Mouse (Mus musculus): Measurements from ENCODE around the gene Tmem51. TPM values are rescaled to one million over a fixed set of nuclear protein-coding genes. Genes with fewer than 3 reads are reported as not detected.

The Tmem51 gene
- polyA plus RNA-seq, 1 experiment from 2014 or later: 18.6 TPM

DNA sequence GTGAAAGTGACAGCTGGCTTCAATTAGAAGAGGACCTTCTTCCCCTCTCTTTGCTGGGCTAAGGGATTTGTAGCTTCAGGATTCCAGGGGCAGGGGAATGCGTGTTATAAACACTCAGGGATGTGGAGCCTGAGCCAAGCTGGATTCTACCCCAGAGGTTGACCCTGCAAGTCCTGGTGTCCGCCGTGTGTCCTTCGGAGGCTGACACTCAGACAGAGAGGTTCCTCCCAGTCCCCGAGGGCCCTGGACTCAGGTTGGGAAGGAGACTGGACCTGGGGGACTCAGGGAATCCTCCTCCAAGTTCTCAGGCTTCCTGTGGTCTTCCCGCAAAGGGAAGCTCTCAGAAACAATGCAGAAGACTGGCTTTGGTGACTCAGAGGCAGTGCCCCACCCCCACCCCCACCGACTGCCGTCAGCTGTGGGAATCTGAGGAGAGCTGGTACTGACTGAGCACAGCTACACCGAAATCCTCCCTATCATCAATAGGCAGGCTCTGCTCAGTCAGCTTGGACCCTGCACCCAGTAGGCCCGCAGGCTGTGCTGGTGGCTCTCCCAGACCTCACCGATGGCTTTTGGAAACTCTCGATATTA is 19.1 kb upstream of the Tmem51 start:
- Histone ChIP-seq H3K9ac (ENCODE audit: low read depth, low read length) (no peak overlapping the region), H3K4me2 (ENCODE audit: low read depth, low read length) (no peak overlapping the region), H3K9me3 (replicated peaks; ENCODE audit: control insufficient read depth, low read length) (no peaks in the 10 kb centered on the region), H3K27ac (ENCODE audit: low read length) (no peak overlapping the region), H3K36me3 (ENCODE audit: control insufficient read depth, insufficient read depth) (no peaks in the 10 kb centered on the region), H3K4me3 (ENCODE audit: low read depth, low read length) (no peak overlapping the region), H3K27me3 (ENCODE audit: control insufficient read depth, insufficient read depth, low read depth, low read length) (no peaks in the 10 kb centered on the region), H3K4me1 (ENCODE audit: control insufficient read depth, low read depth, low read length) (no peaks in the 10 kb centered on the region; the same call in 1 of the 2 replicates)
- ATAC-seq (ENCODE audit: low read depth): no peak
- 24% methylated on average over 12 of the region's 12 CpGs for WGBS (ENCODE audit: insufficient replicate concordance)

- 9% methylated on average over 8 of the region's 8 CpGs for WGBS (ENCODE audit: insufficient replicate concordance)
- no peak overlapping the region for H3K27ac ChIP-seq (ENCODE audit: low read length)
- H3K9ac ChIP-seq (ENCODE audit: low read depth, low read length): no peak overlapping the region
- peak overlapping the region; percentile 36; the same call in 1 of the 2 replicates for H3K4me2 ChIP-seq (ENCODE audit: low read depth, low read length)
- 0 out of 2 replicates have a peak, but pooled peaks have one; percentile 23 for ATAC-seq (ENCODE audit: low read depth)
- H3K9me3 ChIP-seq (replicated peaks; ENCODE audit: control insufficient read depth, low read length): no peaks in the 10 kb centered on the region
- peaks cover 4% of the 10 kb centered on the region; the same call in 1 of the 2 replicates for H3K4me1 ChIP-seq (ENCODE audit: control insufficient read depth, low read depth, low read length)
- H3K36me3 ChIP-seq (ENCODE audit: control insufficient read depth, insufficient read depth): no peaks in the 10 kb centered on the region
- H3K4me3 ChIP-seq (ENCODE audit: low read depth, low read length): no peak overlapping the region
- H3K27me3 ChIP-seq (ENCODE audit: control insufficient read depth, insufficient read depth, low read depth, low read length): no peaks in the 10 kb centered on the region
Measured at GRCm38 (mm10) chr4:142098303-142098702, 14.2 kb upstream of the Tmem51 start.

DNA sequence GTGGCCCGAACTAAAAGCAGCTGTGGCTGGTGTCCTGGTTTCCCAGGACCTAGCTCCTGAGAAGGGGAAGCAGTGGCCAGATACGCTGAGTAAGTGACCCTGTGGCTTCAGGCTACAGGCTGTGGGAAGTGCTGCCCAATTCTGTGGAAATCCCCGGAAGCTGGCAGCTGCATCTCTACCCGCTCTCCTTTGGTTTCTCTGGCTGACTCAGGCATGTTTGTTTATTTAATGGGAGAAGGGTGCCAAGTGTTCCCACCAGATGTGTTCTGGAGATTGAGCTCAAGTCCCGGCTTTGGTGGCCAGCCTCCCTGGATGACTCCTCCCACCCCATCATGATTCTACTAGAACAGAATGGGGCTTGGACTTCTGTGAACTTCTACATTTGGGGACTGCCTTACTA is 13.8 kb upstream of the Tmem51 start:
- Histone ChIP-seq H3K9me3 (replicated peaks; ENCODE audit: control insufficient read depth, low read length) (no peaks in the 10 kb centered on the region), H3K27me3 (ENCODE audit: control insufficient read depth, insufficient read depth, low read depth, low read length) (no peaks in the 10 kb centered on the region), H3K4me1 (ENCODE audit: control insufficient read depth, low read depth, low read length) (peaks cover 4% of the 10 kb centered on the region; the same call in 1 of the 2 replicates), H3K36me3 (ENCODE audit: control insufficient read depth, insufficient read depth) (no peaks in the 10 kb centered on the region), H3K4me2 (ENCODE audit: low read depth, low read length) (peak overlapping the region; percentile 36; the same call in 1 of the 2 replicates), H3K4me3 (ENCODE audit: low read depth, low read length) (no peak overlapping the region), H3K27ac (ENCODE audit: low read length) (no peak overlapping the region), H3K9ac (ENCODE audit: low read depth, low read length) (no peak overlapping the region)
- 14% methylated on average over 5 of the region's 5 CpGs for WGBS (ENCODE audit: insufficient replicate concordance)
- no peak for ATAC-seq (ENCODE audit: low read depth)

GRCm38 (mm10) chr4:142095513-142096241 is 11.6 kb upstream of the Tmem51 start:
- Histone ChIP-seq H3K9ac (ENCODE audit: low read depth, low read length) (no peak overlapping the region), H3K9me3 (replicated peaks; ENCODE audit: control insufficient read depth, low read length) (no peaks in the 10 kb centered on the region), H3K27me3 (ENCODE audit: control insufficient read depth, insufficient read depth, low read depth, low read length) (no peaks in the 10 kb centered on the region), H3K4me1 (ENCODE audit: control insufficient read depth, low read depth, low read length) (peaks cover 4% of the 10 kb centered on the region; the same call in 1 of the 2 replicates), H3K27ac (ENCODE audit: low read length) (no peak overlapping the region), H3K4me2 (ENCODE audit: low read depth, low read length) (no peak overlapping the region), H3K4me3 (ENCODE audit: low read depth, low read length) (no peak overlapping the region), H3K36me3 (ENCODE audit: control insufficient read depth, insufficient read depth) (no peaks in the 10 kb centered on the region)
- no peak for ATAC-seq (ENCODE audit: low read depth)
- 63% methylated on average over 15 of the region's 15 CpGs for WGBS (ENCODE audit: insufficient replicate concordance)

DNA sequence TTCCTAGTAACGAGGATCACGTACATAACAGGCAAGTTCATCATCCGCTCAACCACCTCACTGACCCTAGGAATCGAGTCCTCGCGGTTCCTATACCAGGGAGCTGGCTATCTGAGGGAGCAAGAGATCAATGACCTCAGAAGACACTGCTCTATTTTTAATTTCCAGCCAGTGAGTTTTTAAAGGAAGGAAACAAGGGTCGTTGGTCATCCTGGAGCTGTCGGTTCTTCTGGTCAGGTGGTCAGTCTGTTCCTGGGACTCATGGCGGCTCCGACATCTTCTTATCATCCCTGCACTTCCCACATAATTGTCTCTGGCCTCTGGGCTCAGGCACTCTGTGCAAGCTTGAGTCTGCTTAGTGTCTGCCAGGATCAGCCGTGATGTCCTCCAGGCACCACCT is 10.3 kb upstream of the Tmem51 start:
- H3K36me3 ChIP-seq (ENCODE audit: control insufficient read depth, insufficient read depth): no peaks in the 10 kb centered on the region
- WGBS (ENCODE audit: insufficient replicate concordance): 56% methylated on average over 11 of the region's 11 CpGs
- no peaks in the 10 kb centered on the region for H3K9me3 ChIP-seq (replicated peaks; ENCODE audit: control insufficient read depth, low read length)
- H3K27me3 ChIP-seq (ENCODE audit: control insufficient read depth, insufficient read depth, low read depth, low read length): no peaks in the 10 kb centered on the region
- no peak; the same call in 1 of the 2 replicates for ATAC-seq (ENCODE audit: low read depth)
- H3K27ac ChIP-seq (ENCODE audit: low read length): no peak overlapping the region
- no peak overlapping the region for H3K9ac ChIP-seq (ENCODE audit: low read depth, low read length)
- no peak overlapping the region for H3K4me3 ChIP-seq (ENCODE audit: low read depth, low read length)
- H3K4me2 ChIP-seq (ENCODE audit: low read depth, low read length): no peak overlapping the region
- H3K4me1 ChIP-seq (ENCODE audit: control insufficient read depth, low read depth, low read length): peaks cover 4% of the 10 kb centered on the region; the same call in 1 of the 2 replicates

GRCm38 (mm10) chr4:142091100-142091499 is 7.0 kb upstream of the Tmem51 start:
- no peaks in the 10 kb centered on the region for H3K9me3 ChIP-seq (replicated peaks; ENCODE audit: control insufficient read depth, low read length)
- H3K27ac ChIP-seq (ENCODE audit: low read length): no peak overlapping the region
- H3K4me1 ChIP-seq (ENCODE audit: control insufficient read depth, low read depth, low read length): no peaks in the 10 kb centered on the region; the same call in 1 of the 2 replicates
- no peak overlapping the region for H3K9ac ChIP-seq (ENCODE audit: low read depth, low read length)
- 45% methylated on average over 2 of the region's 2 CpGs for WGBS (ENCODE audit: insufficient replicate concordance)
- no peaks in the 10 kb centered on the region for H3K36me3 ChIP-seq (ENCODE audit: control insufficient read depth, insufficient read depth)
- H3K27me3 ChIP-seq (ENCODE audit: control insufficient read depth, insufficient read depth, low read depth, low read length): peaks cover 2% of the 10 kb centered on the region; the same call in 1 of the 2 replicates
- no peak overlapping the region for H3K4me2 ChIP-seq (ENCODE audit: low read depth, low read length)
- ATAC-seq (ENCODE audit: low read depth): no peak
- H3K4me3 ChIP-seq (ENCODE audit: low read depth, low read length): no peak overlapping the region

DNA sequence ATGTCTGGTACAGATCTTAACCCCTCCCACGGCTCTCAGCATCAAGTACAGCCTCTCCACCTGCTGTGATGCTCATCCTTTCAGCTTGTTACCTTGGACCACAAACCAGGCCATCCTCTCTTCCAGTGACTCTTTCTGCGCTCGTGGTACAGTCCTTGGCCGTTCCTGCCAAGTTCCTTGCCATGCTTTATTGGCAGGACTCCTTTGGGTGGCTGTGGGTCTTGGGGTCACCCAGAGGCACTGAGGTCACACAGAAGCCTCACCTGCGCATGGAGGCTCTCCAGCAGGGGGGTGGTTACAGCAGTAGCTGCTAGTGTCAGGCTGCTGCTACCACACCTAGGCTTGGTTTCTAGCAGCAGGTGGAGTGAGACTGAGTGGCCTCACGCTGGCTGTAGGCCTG is 5.9 kb upstream of the Tmem51 start:
- ATAC-seq (ENCODE audit: low read depth): no peak
- H3K27me3 ChIP-seq (ENCODE audit: control insufficient read depth, insufficient read depth, low read depth, low read length): peaks cover 8% of the 10 kb centered on the region
- no peaks in the 10 kb centered on the region for H3K36me3 ChIP-seq (ENCODE audit: control insufficient read depth, insufficient read depth)
- H3K4me2 ChIP-seq (ENCODE audit: low read depth, low read length): no peak overlapping the region
- H3K4me1 ChIP-seq (ENCODE audit: control insufficient read depth, low read depth, low read length): no peaks in the 10 kb centered on the region
- 50% methylated on average over 6 of the region's 6 CpGs for WGBS (ENCODE audit: insufficient replicate concordance)
- H3K9ac ChIP-seq (ENCODE audit: low read depth, low read length): no peak overlapping the region
- no peaks in the 10 kb centered on the region for H3K9me3 ChIP-seq (replicated peaks; ENCODE audit: control insufficient read depth, low read length)
- H3K27ac ChIP-seq (ENCODE audit: low read length): no peak overlapping the region
- H3K4me3 ChIP-seq (ENCODE audit: low read depth, low read length): no peak overlapping the region

DNA sequence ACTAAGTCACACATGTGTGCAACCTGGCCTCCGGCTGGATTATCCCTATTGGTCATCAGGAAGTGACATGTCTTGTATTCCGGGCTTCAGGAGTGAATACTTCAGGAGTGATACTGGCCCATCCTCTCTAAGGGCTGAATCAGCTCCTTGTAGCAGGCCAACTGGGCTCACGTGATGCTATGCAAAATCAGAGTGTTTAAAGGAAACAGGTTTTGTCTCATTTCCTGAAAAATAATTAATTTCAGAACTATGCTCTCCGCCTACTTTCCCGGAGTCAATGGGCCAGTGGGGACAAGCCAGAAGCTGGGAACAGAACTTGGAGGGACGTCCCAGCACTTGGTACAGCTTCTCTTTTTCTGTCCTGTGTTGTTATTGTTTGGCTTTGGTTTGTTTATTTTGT is 4.7 kb upstream of the Tmem51 start:
- Histone ChIP-seq H3K9me3 (replicated peaks; ENCODE audit: control insufficient read depth, low read length) (no peaks in the 10 kb centered on the region), H3K4me1 (ENCODE audit: control insufficient read depth, low read depth, low read length) (no peaks in the 10 kb centered on the region), H3K9ac (ENCODE audit: low read depth, low read length) (no peak overlapping the region), H3K4me2 (ENCODE audit: low read depth, low read length) (no peak overlapping the region), H3K4me3 (ENCODE audit: low read depth, low read length) (no peak overlapping the region), H3K27ac (ENCODE audit: low read length) (no peak overlapping the region), H3K36me3 (ENCODE audit: control insufficient read depth, insufficient read depth) (no peaks in the 10 kb centered on the region), H3K27me3 (ENCODE audit: control insufficient read depth, insufficient read depth, low read depth, low read length) (peaks cover 19% of the 10 kb centered on the region)
- ATAC-seq (ENCODE audit: low read depth): no peak
- WGBS (ENCODE audit: insufficient replicate concordance): 48% methylated on average over 6 of the region's 6 CpGs

DNA sequence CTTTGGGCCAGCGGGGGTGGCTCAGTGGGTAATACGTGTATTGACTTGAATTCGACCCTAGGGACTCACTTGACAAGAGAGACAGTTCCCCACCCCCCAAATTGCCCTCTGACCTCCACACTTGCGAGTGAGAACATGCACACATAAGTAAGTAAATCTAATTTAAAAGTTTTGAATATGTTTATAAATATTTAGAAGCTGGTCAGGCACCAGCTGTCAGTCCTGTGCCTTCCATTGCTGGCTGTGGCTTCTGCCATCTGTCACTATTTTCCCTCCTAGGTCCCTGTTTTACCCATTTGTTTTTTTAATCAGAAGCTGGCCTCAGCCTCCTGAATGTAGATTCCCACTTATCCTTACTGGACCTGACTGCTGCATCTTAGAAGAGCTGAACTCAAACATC is 4.3 kb upstream of the Tmem51 start:
- WGBS (ENCODE audit: insufficient replicate concordance): 44% methylated on average over 4 of the region's 4 CpGs
- H3K9me3 ChIP-seq (replicated peaks; ENCODE audit: control insufficient read depth, low read length): no peaks in the 10 kb centered on the region
- no peak for ATAC-seq (ENCODE audit: low read depth)

More for the DNA sequence above, 4.3 kb upstream of the Tmem51 start:
- Histone ChIP-seq H3K27me3 (ENCODE audit: control insufficient read depth, insufficient read depth, low read depth, low read length) (peaks cover 22% of the 10 kb centered on the region), H3K9ac (ENCODE audit: low read depth, low read length) (no peak overlapping the region), H3K36me3 (ENCODE audit: control insufficient read depth, insufficient read depth) (no peaks in the 10 kb centered on the region), H3K4me2 (ENCODE audit: low read depth, low read length) (no peak overlapping the region), H3K27ac (ENCODE audit: low read length) (no peak overlapping the region), H3K4me1 (ENCODE audit: control insufficient read depth, low read depth, low read length) (no peaks in the 10 kb centered on the region), H3K4me3 (ENCODE audit: low read depth, low read length) (no peak overlapping the region)
